16 mouse cellular contexts compared by ENCODE assay signal in the genomic region with DNA sequence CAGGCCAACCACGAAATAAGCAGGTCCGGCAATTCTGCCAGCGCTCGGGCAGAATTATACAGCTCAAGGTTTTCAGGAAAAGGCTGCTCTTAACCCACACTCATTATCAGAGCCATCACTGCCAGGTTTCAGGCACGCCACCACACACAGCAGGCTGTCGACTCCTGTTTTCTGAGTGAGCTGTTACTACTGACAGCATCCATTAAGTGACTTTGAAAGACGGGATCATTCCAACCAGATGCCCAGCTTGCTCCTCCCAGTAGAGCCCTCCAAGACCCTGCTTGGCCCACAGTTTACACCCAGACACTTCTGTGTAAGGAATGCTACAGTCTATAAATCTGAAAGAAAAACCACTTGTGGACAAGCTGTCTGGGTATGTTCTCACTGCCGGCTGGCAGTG. TPM values are rescaled to one million over a fixed set of nuclear protein-coding genes. Genes with fewer than 3 reads are reported as not detected.
A peak's percentile ranks its signal among the peaks of the same experiment; 100 is the strongest.
DNase-seq lines count a peak whose midpoint lies in the region; ATAC-seq lines count a peak whose summit lies in the region.
"Had no signal": no experiment of that assay in that cellular context is flagged by ENCODE, and none has a peak within 500 bp of the region (broad histone marks: within the 10 kb centered on the region; RNA-seq: fewer than 3 reads in every experiment).

No protein-coding gene starts in this region.

- 31% methylated on average over 8 of the region's 8 CpGs for WGBS in heart, embryonic 12.5 days
- WGBS in lung, embryonic 15.5 days: 35% methylated on average over 8 of the region's 8 CpGs
- WGBS in forebrain, embryonic 16.5 days: 37% methylated on average over 8 of the region's 8 CpGs
- WGBS in neural tube, embryonic 14.5 days: 48% methylated on average over 8 of the region's 8 CpGs

- H3K27me3 ChIP-seq in heart, embryonic 12.5 days (replicated peaks): no peaks in the 10 kb centered on the region
- no peaks in the 10 kb centered on the region for H3K27me3 ChIP-seq in lung, embryonic 15.5 days
- H3K27me3 ChIP-seq in forebrain, embryonic 16.5 days (replicated peaks; ENCODE audit: control insufficient read depth, insufficient read depth, low read length): no peaks in the 10 kb centered on the region
- no peaks in the 10 kb centered on the region for H3K27me3 ChIP-seq in neural tube, embryonic 14.5 days (ENCODE audit: control insufficient read depth, insufficient read depth, low read length)
- H3K27me3 ChIP-seq: embryonic facial prominence, embryonic 13.5 days; kidney, embryonic 15.5 days had no signal

- peak overlapping the region; percentile 31; the same call in 1 of the 2 replicates for H3K9ac ChIP-seq in heart, embryonic 12.5 days
- H3K9ac ChIP-seq in lung, embryonic 15.5 days: no peak overlapping the region
- H3K9ac ChIP-seq in forebrain, embryonic 16.5 days (replicated peaks; ENCODE audit: low read depth, low read length): no peak overlapping the region
- H3K9ac ChIP-seq in neural tube, embryonic 14.5 days (replicated peaks; ENCODE audit: low read depth, low read length): no peak overlapping the region
- H3K9ac ChIP-seq: embryonic facial prominence, embryonic 13.5 days; kidney, embryonic 15.5 days had no signal

- H3K27ac ChIP-seq in heart, embryonic 12.5 days (ENCODE audit: poor library complexity, severe bottlenecking): no peak overlapping the region
- no peak overlapping the region for H3K27ac ChIP-seq in lung, embryonic 15.5 days
- no peak overlapping the region for H3K27ac ChIP-seq in forebrain, embryonic 16.5 days (ENCODE audit: low read length)
- no peak overlapping the region for H3K27ac ChIP-seq in neural tube, embryonic 14.5 days (ENCODE audit: low read depth, low read length)
- H3K27ac ChIP-seq: embryonic facial prominence, embryonic 13.5 days; kidney, embryonic 15.5 days; macrophage had no signal

- H3K9me3 ChIP-seq in heart, embryonic 12.5 days (replicated peaks): no peaks in the 10 kb centered on the region
- no peaks in the 10 kb centered on the region for H3K9me3 ChIP-seq in lung, embryonic 15.5 days
- H3K9me3 ChIP-seq in forebrain, embryonic 16.5 days (ENCODE audit: control insufficient read depth, low read length): no peaks in the 10 kb centered on the region
- no peaks in the 10 kb centered on the region for H3K9me3 ChIP-seq in neural tube, embryonic 14.5 days (ENCODE audit: control insufficient read depth, low read length)
- H3K9me3 ChIP-seq: embryonic facial prominence, embryonic 13.5 days; kidney, embryonic 15.5 days had no signal

- no peak overlapping the region; the same call in 1 of the 2 replicates for H3K4me2 ChIP-seq in heart, embryonic 12.5 days
- no peak overlapping the region for H3K4me2 ChIP-seq in lung, embryonic 15.5 days
- H3K4me2 ChIP-seq in forebrain, embryonic 16.5 days (ENCODE audit: low read length): no peak overlapping the region
- H3K4me2 ChIP-seq in neural tube, embryonic 14.5 days (ENCODE audit: low read depth, low read length): no peak overlapping the region
- H3K4me2 ChIP-seq: embryonic facial prominence, embryonic 13.5 days; kidney, embryonic 15.5 days had no signal

- H3K4me1 ChIP-seq in heart, embryonic 12.5 days (replicated peaks): peaks cover 72% of the 10 kb centered on the region
- peaks cover 26% of the 10 kb centered on the region for H3K4me1 ChIP-seq in lung, embryonic 15.5 days
- peaks cover 12% of the 10 kb centered on the region for H3K4me1 ChIP-seq in forebrain, embryonic 16.5 days (replicated peaks; ENCODE audit: control insufficient read depth, insufficient read depth, low read length)
- H3K4me1 ChIP-seq in neural tube, embryonic 14.5 days (ENCODE audit: control insufficient read depth, insufficient read depth, low read length): peaks cover 1% of the 10 kb centered on the region; the same call in 1 of the 2 replicates

- DNase-seq in heart, adult 8-10 months (ENCODE audit: low spot score): no peak
- DNase-seq in lung, postnatal 14 days: no peak
- no peak for DNase-seq in right cerebral cortex, postnatal 4 days
- DNase-seq: adrenal gland, postnatal 25 days; cerebellum, adult 11 months had no signal

- peaks cover 43% of the 10 kb centered on the region for H3K36me3 ChIP-seq in heart, embryonic 12.5 days
- H3K36me3 ChIP-seq in lung, embryonic 15.5 days: peaks cover 23% of the 10 kb centered on the region
- H3K36me3 ChIP-seq in forebrain, embryonic 16.5 days (ENCODE audit: control insufficient read depth, insufficient read depth): peaks cover 9% of the 10 kb centered on the region; the same call in 1 of the 2 replicates
- peaks cover 18% of the 10 kb centered on the region for H3K36me3 ChIP-seq in neural tube, embryonic 14.5 days (ENCODE audit: control insufficient read depth, insufficient read depth, low read length)

- no peak overlapping the region for H3K4me3 ChIP-seq in heart, embryonic 12.5 days
- no peak overlapping the region for H3K4me3 ChIP-seq in lung, embryonic 15.5 days
- H3K4me3 ChIP-seq in forebrain, embryonic 16.5 days (replicated peaks; ENCODE audit: low read length): no peak overlapping the region
- no peak overlapping the region for H3K4me3 ChIP-seq in neural tube, embryonic 14.5 days (ENCODE audit: low read depth, low read length)
- H3K4me3 ChIP-seq: embryonic facial prominence, embryonic 13.5 days; kidney, embryonic 15.5 days had no signal

- ATAC-seq in heart, embryonic 12.5 days (ENCODE audit: insufficient number of reproducible peaks, low FRiP score): no peak
- peak; percentile 31; the same call in 1 of the 2 replicates for ATAC-seq in lung, embryonic 15.5 days (ENCODE audit: borderline replicate concordance, extremely low read depth, low FRiP score, low TSS enrichment)
- ATAC-seq in forebrain, embryonic 16.5 days: peak; percentile 86
- ATAC-seq in neural tube, embryonic 14.5 days (ENCODE audit: low read depth): peak; percentile 56; the same call in 1 of the 2 replicates

RNA-seq across cellular contexts. Expression of gene Cttnbp2nl, which starts 12.9 kb away (rescaled TPM):
- 40.1 and 43.3 TPM in 2 replicates for polyA plus RNA-seq in heart, embryonic 12.5 days (2016; fragmentation: Nextera tagmentation; extraction: Ambion mirVana)
- 10 to 100 TPM; 14.0 to 21.4 (median 15.6) TPM for total RNA-seq in heart, adult 8-10 months (2022)
- 32.9 and 34.5 TPM in 2 replicates for polyA plus RNA-seq in lung, embryonic 15.5 days (2015; fragmentation: Nextera tagmentation; extraction: Ambion mirVana)
- 62.6 and 70.2 TPM in 2 replicates for polyA plus RNA-seq in forebrain, embryonic 16.5 days (2015; fragmentation: Nextera tagmentation; extraction: Ambion mirVana)
- 37.3 and 54.6 TPM in 2 replicates for polyA plus RNA-seq in neural tube, embryonic 14.5 days (2014; fragmentation: Nextera tagmentation; extraction: Ambion mirVana)

RNA-seq across cellular contexts. Expression of gene 4930564D02Rik, which starts 26.6 kb away (rescaled TPM):
- polyA plus RNA-seq in heart, embryonic 12.5 days (2016; fragmentation: Nextera tagmentation; extraction: Ambion mirVana): not detected in 2 replicates
- total RNA-seq in heart, adult 8-10 months (2022): not detected
- polyA plus RNA-seq in lung, embryonic 15.5 days (2015; fragmentation: Nextera tagmentation; extraction: Ambion mirVana): not detected in 2 replicates
- polyA plus RNA-seq in forebrain, embryonic 16.5 days (2015; fragmentation: Nextera tagmentation; extraction: Ambion mirVana): not detected in 2 replicates
- not detected in 2 replicates for polyA plus RNA-seq in neural tube, embryonic 14.5 days (2014; fragmentation: Nextera tagmentation; extraction: Ambion mirVana)
- total RNA-seq: adrenal gland, postnatal 25 days; hematopoietic stem cell, adult 5-6 weeks; layer of hippocampus, postnatal 25 days had no signal
- polyA plus RNA-seq: embryonic facial prominence, embryonic 13.5 days; kidney, embryonic 15.5 days; limb, embryonic 14.5 days; macrophage; spleen, adult 2 months had no signal
